Mouse (Mus musculus) thymus, adult 2 months (tissue): ENCODE results near the gene Gdf7.

Experiments
- CTCF ChIP-seq: fragments of 200-500 bp; IDR thresholded peaks from 2 replicates; pipeline ENCODE4 v1.5.1; 2012; ENCODE audit warnings: mild to moderate bottlenecking, control low read depth, low read length, moderate library complexity, borderline replicate concordance; ENCODE audit not compliant: control insufficient read depth, poor library complexity, insufficient read depth; ENCODE audit errors: extremely low read depth
- POLR2A ChIP-seq: fragments of 200-500 bp; IDR thresholded peaks from 2 replicates; pipeline ENCODE4 v1.6.1; 2012; ENCODE audit warnings: mild to moderate bottlenecking, low read length, control low read depth, moderate library complexity; ENCODE audit not compliant: control insufficient read depth, poor library complexity, insufficient read depth; ENCODE audit errors: extremely low read depth

- TF ChIP-seq POLR2A (no peak), CTCF (no peak)
Observed at GRCm38 (mm10) chr12:8344897-8345296, 43.1 kb upstream of the Gdf7 start.
